Mouse (Mus musculus): ENCODE results near the gene Ppp1cc.
A peak's percentile ranks its signal among the peaks of the same experiment; 100 is the strongest.

DNA sequence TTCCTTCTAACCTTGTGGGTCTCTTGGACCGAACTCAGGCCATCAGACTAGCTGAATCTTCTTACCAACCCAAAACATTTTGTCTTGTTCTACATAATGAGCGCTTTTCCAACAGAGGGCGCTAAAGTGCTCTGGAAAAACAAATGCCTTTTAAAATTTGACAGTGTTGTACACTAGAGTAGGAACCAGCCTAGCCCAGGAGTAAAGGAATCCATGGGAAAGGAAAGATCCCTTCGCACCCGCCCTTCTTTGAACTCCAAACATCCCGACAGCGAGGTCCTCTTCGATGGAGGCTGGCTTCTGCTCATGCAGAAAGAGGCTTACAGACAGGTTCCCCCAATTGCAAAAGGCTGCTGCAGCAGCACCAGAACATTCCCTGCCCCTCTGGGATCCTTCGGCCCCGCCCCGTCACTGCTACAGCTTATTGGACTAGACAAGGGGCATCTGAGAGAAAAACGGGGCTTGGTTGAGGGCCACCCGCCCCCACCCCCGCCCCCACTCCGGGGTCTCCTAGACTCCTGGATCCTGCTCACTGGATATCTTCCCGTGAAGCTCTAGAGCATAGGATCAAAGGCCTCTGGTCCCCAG lies 28.9 kb upstream of the Ppp1cc start:
- TF ChIP-seq CTCF (IDR thresholded peaks at IDR 0.05; ENCODE audit: extremely low read depth, insufficient read length, insufficient replicate concordance, low read depth, low read length) (peak; percentile 46; the same call in 1 of the 2 replicates), POLR2A (IDR thresholded peaks at IDR 0.05; ENCODE audit: low read depth, low read length) (no peak)

Measured in small intestine, adult 2 months (tissue).